Mouse (Mus musculus) liver, embryonic 14.5 days (tissue): ENCODE results near the gene Apba2. TPM values are rescaled to one million over a fixed set of nuclear protein-coding genes. Genes with fewer than 3 reads are reported as not detected.

Experiments
- ATAC-seq: fragments of 200-750 bp; cut with Nextera tagmentation; 2 replicates; pipeline ENCODE4 v1.8.0; 2017; ENCODE audit warnings: moderate number of reproducible peaks, mild to moderate bottlenecking, moderate library complexity; ENCODE audit not compliant: insufficient read depth
- DNase-seq, 3 experiments: peaks; one replicate each; pipeline ENCODE4 v3.0.0-alpha.2; 2012 to 2013; ENCODE audit warnings: low read depth in 3 of 3, low spot score in 3 of 3
- H3K27ac ChIP-seq: fragments of 300-500 bp; sonication (generic); 2 replicates; pipeline ENCODE4 v1.5.1; 2014; ENCODE audit warnings: moderate library complexity, mild to moderate bottlenecking, control low read depth, inconsistent platforms
- H3K27me3 ChIP-seq: fragments of 300-500 bp; sonication (generic); 2 replicates; pipeline ENCODE4 v1.6.1; 2014; ENCODE audit warnings: mild to moderate bottlenecking, low read length, moderate library complexity; ENCODE audit not compliant: control insufficient read depth, insufficient read depth
- H3K36me3 ChIP-seq: fragments of 300-500 bp; sonication (generic); replicated peaks from 2 replicates; pipeline ENCODE4 v1.6.1; 2014; ENCODE audit warnings: low read depth; ENCODE audit not compliant: control insufficient read depth, insufficient read depth
- H3K4me1 ChIP-seq, 2 experiments: fragments of 200-500 bp in 1 of 2; fragments of 300-500 bp in 1 of 2; sonication (generic) in 1 of 2; replicated peaks; 2 replicates each; pipeline ENCODE4 v1.6.1; 2012 to 2014; ENCODE audit warnings: antibody characterized with exemption in 1 of 2, inconsistent platforms in 1 of 2, low read length in 1 of 2; ENCODE audit not compliant: control insufficient read depth in 2 of 2, insufficient read depth in 2 of 2
- H3K4me2 ChIP-seq: fragments of 300-500 bp; sonication (generic); 2 replicates; pipeline ENCODE4 v1.6.1; 2014; ENCODE audit warnings: low read depth, mild to moderate bottlenecking, control low read depth, moderate library complexity
- H3K4me3 ChIP-seq, 2 experiments: fragments of 200-500 bp in 1 of 2; fragments of 300-500 bp in 1 of 2; sonication (generic) in 1 of 2; 2 replicates each; pipeline ENCODE4 v1.5.1; 2012 to 2014; ENCODE audit warnings: low read depth in 2 of 2, low read length in 2 of 2, mild to moderate bottlenecking in 2 of 2, control low read depth in 1 of 2, inconsistent platforms in 1 of 2, moderate library complexity in 1 of 2; ENCODE audit not compliant: insufficient read depth in 1 of 2
- H3K9ac ChIP-seq: fragments of 300-500 bp; sonication (generic); replicated peaks from 2 replicates; pipeline ENCODE4 v1.6.1; 2014; ENCODE audit warnings: mild to moderate bottlenecking, control low read depth, moderate library complexity
- H3K9me3 ChIP-seq: fragments of 300-500 bp; sonication (generic); 2 replicates; pipeline ENCODE4 v1.6.1; 2016; ENCODE audit warnings: low read length, mixed read lengths; ENCODE audit not compliant: control insufficient read depth
- CTCF ChIP-seq: IDR thresholded peaks from 2 replicates; pipeline ENCODE4 v1.5.1; 2016; ENCODE audit warnings: antibody characterized with exemption, low read depth, control low read depth
- EP300 ChIP-seq: IDR thresholded peaks from 2 replicates; pipeline ENCODE4 v1.6.1; 2016; ENCODE audit warnings: antibody characterized with exemption, low read depth
- WGBS: fragments of 180-500 bp; shearing (Covaris S2); extraction: QIAGEN DNeasy Blood & Tissue Kit; methylation state at CpG from one replicate; pipeline ENCODE4 v1.1.7; 2014; ENCODE audit not compliant: insufficient replicate concordance; 5-methylcytosine and 5-hydroxymethylcytosine counted together
- polyA plus RNA-seq, 2 experiments: library from polyadenylated mRNA; depleted of rRNA in 1 of 2; stranded (reverse) in 1 of 2; unstranded in 1 of 2; fragments of >200 nt; fragmentation: Nextera tagmentation in 1 of 2; extraction: Ambion mirVana in 1 of 2; gene quantifications; 2 replicates each; pipeline versions ENCODE4 v1.2.1 to v1.2.3; 2012 to 2014

Apba2 gene
- polyA plus RNA-seq, 2 experiments, result 0.02 TPM; not detected in 1

GRCm38 (mm10) chr7:64792031-64792430 lies 290.5 kb downstream of the Apba2 start:
- TF ChIP-seq CTCF, result no peak
- no peak overlapping the region for H3K27ac ChIP-seq
- H3K36me3 ChIP-seq, result no peaks in the 10 kb centered on the region
- H3K4me1 ChIP-seq, result no peaks in the 10 kb centered on the region
- H3K4me2 ChIP-seq, result no peak overlapping the region
- H3K27me3 ChIP-seq, result no peaks in the 10 kb centered on the region
- no peak overlapping the region for H3K9ac ChIP-seq
- no peak overlapping the region for H3K4me3 ChIP-seq
- whole genome bisulfite sequencing, result 44% methylated on average over 8 of the region's 8 CpGs
- H3K9me3 ChIP-seq, result no peaks in the 10 kb centered on the region
- ATAC-seq, result no peak
- no peak for DNase-seq

GRCm38 (mm10) chr7:64795554-64795953 lies 294.0 kb downstream of the Apba2 start:
- DNase-seq, result no peak
- Histone ChIP-seq H3K36me3 (no peaks in the 10 kb centered on the region), H3K9ac (no peak overlapping the region), H3K27ac (no peak overlapping the region), H3K4me1 (no peaks in the 10 kb centered on the region), H3K4me2 (no peak overlapping the region), H3K9me3 (no peaks in the 10 kb centered on the region), H3K4me3 (no peak overlapping the region), H3K27me3 (no peaks in the 10 kb centered on the region)
- WGBS, result 56% methylated on average over 6 of the region's 6 CpGs
- no peak for TF ChIP-seq CTCF
- TF ChIP-seq EP300, result no peak
- ATAC-seq, result no peak

Other genes starting within 250 kb of the Apba2 start
- gene Mtmr10, start 214.1 kb upstream of the Apba2 start, polyA plus RNA-seq (2012; rRNA removed), result 1.2 and 1.4 TPM in 2 replicates
- gene Mtmr10, start 214.1 kb upstream of the Apba2 start, polyA plus RNA-seq (2014; fragmentation: Nextera tagmentation; extraction: Ambion mirVana), result 2.4 and 2.7 TPM in 2 replicates
- gene Fan1, start 127.6 kb upstream of the Apba2 start, polyA plus RNA-seq (2012; rRNA removed), result 0.62 and 1.1 TPM in 2 replicates
- gene Fan1, start 127.6 kb upstream of the Apba2 start, polyA plus RNA-seq (2014; fragmentation: Nextera tagmentation; extraction: Ambion mirVana), result 0.70 and 0.83 TPM in 2 replicates
- gene Mphosph10, start 109.4 kb upstream of the Apba2 start, polyA plus RNA-seq (2012; rRNA removed), result 4.9 and 13.4 TPM in 2 replicates
- gene Mphosph10, start 109.4 kb upstream of the Apba2 start, polyA plus RNA-seq (2014; fragmentation: Nextera tagmentation; extraction: Ambion mirVana), result 23.0 and 24.1 TPM in 2 replicates
- 12.5 and 21.1 TPM in 2 replicates for gene Mcee, start 109.1 kb upstream of the Apba2 start, polyA plus RNA-seq (2012; rRNA removed)
- 42.1 and 48.0 TPM in 2 replicates for gene Mcee, start 109.1 kb upstream of the Apba2 start, polyA plus RNA-seq (2014; fragmentation: Nextera tagmentation; extraction: Ambion mirVana)